Mouse (Mus musculus) liver, embryonic 15.5 days (tissue): ENCODE results near the gene Evi5l. TPM values are rescaled to one million over a fixed set of nuclear protein-coding genes. Genes with fewer than 3 reads are reported as not detected.

ENCODE experiments used
- ATAC-seq: fragments of 200-750 bp; cut with Nextera tagmentation; 2 replicates; pipeline ENCODE4 v1.8.0; 2017; ENCODE audit warnings: moderate number of reproducible peaks, mild to moderate bottlenecking, moderate library complexity; ENCODE audit not compliant: insufficient read depth
- H3K27ac ChIP-seq: fragments of 300-500 bp; sonication (generic); replicated peaks from 2 replicates; pipeline ENCODE4 v1.5.1; 2015; ENCODE audit warnings: mild to moderate bottlenecking, inconsistent platforms
- H3K27me3 ChIP-seq: fragments of 300-500 bp; sonication (generic); 2 replicates; pipeline ENCODE4 v1.6.1; 2015; ENCODE audit warnings: mild to moderate bottlenecking, inconsistent platforms
- H3K36me3 ChIP-seq: fragments of 300-500 bp; sonication (generic); replicated peaks from 2 replicates; pipeline ENCODE4 v1.6.1; 2015; ENCODE audit warnings: moderate library complexity, mild to moderate bottlenecking, inconsistent platforms
- H3K4me1 ChIP-seq: fragments of 300-500 bp; sonication (generic); replicated peaks from 2 replicates; pipeline ENCODE4 v1.6.1; 2015; ENCODE audit warnings: inconsistent platforms
- H3K4me2 ChIP-seq: fragments of 300-500 bp; sonication (generic); 2 replicates; pipeline ENCODE4 v1.6.1; 2015; ENCODE audit warnings: moderate library complexity, mild to moderate bottlenecking, inconsistent platforms
- H3K4me3 ChIP-seq: fragments of 300-500 bp; sonication (generic); replicated peaks from 2 replicates; pipeline ENCODE4 v1.5.1; 2015; ENCODE audit warnings: mild to moderate bottlenecking, inconsistent platforms
- H3K9ac ChIP-seq: fragments of 300-500 bp; sonication (generic); 2 replicates; pipeline ENCODE4 v1.6.1; 2015; ENCODE audit warnings: moderate library complexity, mild to moderate bottlenecking, inconsistent platforms
- H3K9me3 ChIP-seq: fragments of 300-500 bp; sonication (generic); replicated peaks from 2 replicates; pipeline ENCODE4 v1.6.1; 2016; ENCODE audit warnings: inconsistent platforms
- WGBS: fragments of 180-500 bp; shearing (Covaris S2); methylation state at CpG from one replicate; pipeline ENCODE4 v1.1.7; 2015; ENCODE audit warnings: mixed read lengths; ENCODE audit not compliant: insufficient replicate concordance; 5-methylcytosine and 5-hydroxymethylcytosine counted together
- polyA plus RNA-seq: library from polyadenylated mRNA; unstranded; fragments of >200 nt; fragmentation: Nextera tagmentation; extraction: Ambion mirVana; gene quantifications from 2 replicates; pipeline ENCODE4 v1.2.1, GENCODE M21; 2015

Gene Evi5l
- polyA plus RNA-seq, 1 experiment from 2014 or later, result 6.0 TPM

DNA sequence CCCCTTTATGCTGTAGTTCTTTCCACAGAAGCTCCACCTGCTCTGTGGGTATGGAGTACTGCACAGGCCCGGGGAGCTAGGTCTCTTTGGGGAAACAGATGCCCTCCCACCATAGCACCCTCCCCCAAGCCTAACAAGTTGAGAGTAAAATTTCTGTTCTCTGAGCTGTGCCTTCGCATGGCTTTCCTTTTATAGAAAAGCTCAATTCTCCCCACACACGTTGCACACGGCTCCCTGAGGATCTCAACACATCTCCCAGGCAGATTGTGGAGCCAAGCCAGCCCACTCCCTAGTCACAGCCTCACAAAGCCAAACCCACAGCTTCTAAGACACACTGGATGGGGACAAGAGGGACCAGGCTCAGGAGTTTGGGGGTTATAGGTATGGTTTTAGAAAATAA, 90.5 kb downstream of the Evi5l start:
- no peaks in the 10 kb centered on the region for H3K9me3 ChIP-seq
- H3K4me2 ChIP-seq, result no peak overlapping the region
- peaks cover 49% of the 10 kb centered on the region for H3K36me3 ChIP-seq
- no peaks in the 10 kb centered on the region for H3K27me3 ChIP-seq
- WGBS, result 60% methylated on average over 4 of the region's 4 CpGs
- H3K9ac ChIP-seq, result no peak overlapping the region
- no peak for ATAC-seq
- no peak overlapping the region for H3K4me3 ChIP-seq
- H3K27ac ChIP-seq, result no peak overlapping the region
- H3K4me1 ChIP-seq, result peaks cover 43% of the 10 kb centered on the region

GRCm38 (mm10) chr8:4257350-4257749, 91.0 kb downstream of the Evi5l start:
- ATAC-seq, result no peak
- 82% methylated on average over 4 of the region's 4 CpGs for WGBS
- Histone ChIP-seq H3K9me3 (no peaks in the 10 kb centered on the region), H3K36me3 (peaks cover 53% of the 10 kb centered on the region), H3K9ac (no peak overlapping the region), H3K27me3 (no peaks in the 10 kb centered on the region), H3K4me2 (no peak overlapping the region), H3K4me1 (peaks cover 38% of the 10 kb centered on the region), H3K4me3 (no peak overlapping the region), H3K27ac (no peak overlapping the region)

DNA sequence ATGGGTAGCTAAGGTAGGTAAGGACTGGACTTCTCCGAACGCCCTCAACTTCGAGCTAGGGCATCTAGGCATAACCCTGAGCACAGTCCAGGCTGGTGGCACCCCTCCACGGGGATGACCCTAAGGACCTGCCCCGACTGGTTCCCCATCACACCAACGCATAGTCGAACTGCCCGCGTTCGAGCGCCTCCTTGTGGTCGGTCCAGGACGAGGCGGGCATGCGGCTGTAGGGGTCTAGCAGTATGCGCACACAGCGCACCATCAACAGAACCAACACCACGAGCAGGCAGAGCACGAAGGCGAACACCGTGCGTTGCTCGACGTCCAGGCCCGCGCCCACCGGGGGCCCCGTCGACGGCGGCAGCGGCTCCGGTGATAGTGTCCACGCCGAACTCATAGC, 91.9 kb downstream of the Evi5l start:
- Histone ChIP-seq H3K9ac (peak overlapping the region; percentile 54), H3K27ac (peak overlapping the region; percentile 29; the same call in 1 of the 2 replicates), H3K4me1 (peaks cover 34% of the 10 kb centered on the region), H3K4me3 (peak overlapping the region; percentile 64), H3K27me3 (no peaks in the 10 kb centered on the region), H3K4me2 (peak overlapping the region; percentile 100), H3K36me3 (peaks cover 61% of the 10 kb centered on the region), H3K9me3 (no peaks in the 10 kb centered on the region)
- 3% methylated on average over 35 of the region's 35 CpGs for WGBS
- peak; percentile 26 for ATAC-seq

GRCm38 (mm10) chr8:4258678-4259077, 92.3 kb downstream of the Evi5l start:
- Histone ChIP-seq H3K27ac (peak overlapping the region; percentile 29), H3K9me3 (no peaks in the 10 kb centered on the region), H3K9ac (peak overlapping the region; percentile 54), H3K4me3 (peak overlapping the region; percentile 64), H3K4me2 (peak overlapping the region; percentile 100), H3K4me1 (peaks cover 30% of the 10 kb centered on the region), H3K27me3 (no peaks in the 10 kb centered on the region), H3K36me3 (peaks cover 65% of the 10 kb centered on the region)
- under 1% methylated on average over 32 of the region's 32 CpGs for WGBS
- ATAC-seq, result peak; percentile 56

GRCm38 (mm10) chr8:4259125-4259804, 92.9 kb downstream of the Evi5l start, which contains the start of gene Ctxn1:
TSS of gene Ctxn1 (minus strand) at chr8:4259274.
- H3K4me2 ChIP-seq, result peak within 1 kb of the TSS; percentile 100
- peak within 1 kb of the TSS; percentile 54 for H3K9ac ChIP-seq
- H3K27ac ChIP-seq, result peak within 1 kb of the TSS; percentile 29

DNA sequence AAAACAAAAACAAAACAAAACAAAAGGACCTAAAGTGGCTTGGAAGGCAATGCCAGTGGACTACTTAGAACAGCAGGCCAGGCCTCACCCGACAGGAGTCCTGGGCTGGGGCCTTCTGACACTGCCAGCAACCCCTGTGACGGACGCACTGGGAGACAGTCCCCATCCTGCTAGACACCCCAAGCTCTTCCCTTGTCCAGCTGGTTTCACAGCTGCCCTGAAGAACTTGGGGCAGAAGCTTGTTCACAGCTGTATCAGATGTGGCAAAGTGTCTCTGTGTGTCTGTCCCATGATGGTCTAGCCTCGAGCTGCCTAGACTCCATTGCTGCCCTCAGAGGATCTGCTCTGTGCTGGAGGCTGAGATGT, 93.4 kb downstream of the Evi5l start:
- Histone ChIP-seq H3K27ac (no peak overlapping the region), H3K36me3 (peaks cover 70% of the 10 kb centered on the region), H3K4me1 (peaks cover 22% of the 10 kb centered on the region), H3K27me3 (no peaks in the 10 kb centered on the region), H3K9ac (no peak overlapping the region), H3K4me3 (no peak overlapping the region), H3K4me2 (peak overlapping the region; percentile 100; the same call in 1 of the 2 replicates), H3K9me3 (no peaks in the 10 kb centered on the region)
- no peak for ATAC-seq
- WGBS, result 80% methylated on average over 4 of the region's 4 CpGs

More at GRCm38 (mm10) chr8:4259125-4259804, 92.9 kb downstream of the Evi5l start, which contains the start of gene Ctxn1:
- H3K4me1 ChIP-seq, result peaks cover 24% of the 10 kb centered on the region
- peak within 1 kb of the TSS; percentile 64 for H3K4me3 ChIP-seq
- peak; percentile 94 for ATAC-seq
- WGBS, result 7% methylated on average over 33 of the region's 33 CpGs
- peaks cover 70% of the 10 kb centered on the region for H3K36me3 ChIP-seq
- no peaks in the 10 kb centered on the region for H3K27me3 ChIP-seq
- no peaks in the 10 kb centered on the region for H3K9me3 ChIP-seq

Other genes with a start within 250 kb of the Evi5l start
- not detected in 2 replicates for gene Cd209b, start 239.7 kb upstream of the Evi5l start, polyA plus RNA-seq
- 0.09 and 0.14 TPM in 2 replicates for gene Cd209c, start 211.8 kb upstream of the Evi5l start, polyA plus RNA-seq
- 1.4 and 1.9 TPM in 2 replicates for gene Cd209f, start 60.7 kb upstream of the Evi5l start, polyA plus RNA-seq
- gene Cd209g, start 32.5 kb upstream of the Evi5l start, polyA plus RNA-seq, result 0.10 TPM in 1 of 2 replicates, not detected in the other
- 0.36 and 0.37 TPM in 2 replicates for gene Prr36, start 50.9 kb downstream of the Evi5l start, polyA plus RNA-seq
- 0.22 and 0.32 TPM in 2 replicates for gene Lrrc8e, start 60.3 kb downstream of the Evi5l start, polyA plus RNA-seq
- 10.4 and 11.1 TPM in 2 replicates for gene Map2k7, start 72.2 kb downstream of the Evi5l start, polyA plus RNA-seq
- gene Gm49320, start 72.3 kb downstream of the Evi5l start, polyA plus RNA-seq, result 0.10 and 0.17 TPM in 2 replicates
- gene Tgfbr3l, start 81.6 kb downstream of the Evi5l start, polyA plus RNA-seq, result 0.36 and 0.68 TPM in 2 replicates
- 17.8 and 21.8 TPM in 2 replicates for gene Snapc2, start 86.5 kb downstream of the Evi5l start, polyA plus RNA-seq
- gene Ctxn1, start 92.7 kb downstream of the Evi5l start, polyA plus RNA-seq, result 1.9 and 2.4 TPM in 2 replicates
- 27.8 and 31.4 TPM in 2 replicates for gene Timm44, start 109.3 kb downstream of the Evi5l start, polyA plus RNA-seq
- 4.6 and 5.4 TPM in 2 replicates for gene Ccl25, start 158.6 kb downstream of the Evi5l start, polyA plus RNA-seq
- 93.0 and 102 TPM in 2 replicates for gene Elavl1, start 158.8 kb downstream of the Evi5l start, polyA plus RNA-seq